Comparison of ENCODE assay signal across 1 mouse cellular context in the genomic region with DNA sequence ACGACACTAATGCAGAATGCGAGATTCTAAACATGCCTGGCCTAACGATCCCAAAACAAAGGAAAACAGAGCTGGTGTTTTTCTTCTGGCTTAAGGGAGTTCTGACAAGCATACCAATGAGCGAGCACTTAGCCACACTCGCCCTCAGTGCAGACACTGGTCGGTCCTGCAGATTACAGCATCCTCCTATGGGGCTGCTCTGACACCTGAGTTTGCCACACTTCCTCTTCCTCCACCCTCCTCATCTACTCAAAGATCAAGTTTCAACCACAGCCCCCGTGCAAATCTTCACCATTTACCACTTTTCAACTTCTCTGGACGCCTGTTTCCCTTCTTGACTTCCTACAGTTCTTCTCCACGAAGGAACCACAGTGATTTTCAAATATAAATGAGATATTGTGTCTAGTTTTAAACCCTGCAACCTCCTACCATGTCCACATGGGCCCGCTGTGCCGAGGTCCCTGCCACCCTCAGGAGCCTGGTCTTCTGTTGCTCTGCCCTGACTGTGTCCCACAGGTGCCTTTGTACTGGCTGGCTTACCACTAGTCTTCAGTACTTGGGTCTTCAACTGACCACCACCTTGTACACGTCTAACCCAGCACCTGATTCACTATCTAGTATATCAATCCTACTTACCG.
TF ChIP-seq lines count a peak whose summit lies in the region.

No protein-coding gene starts in this region.

TF ChIP-seq in CH12.LX, 34 proteins besides CTCF, POLR2A, EP300 and RAD21 (continued from another document):
- TF ChIP-seq SIN3A (IDR thresholded peaks at IDR 0.05; ENCODE audit: low read length) (peak; percentile 53; the same call in 1 of the 2 replicates), SMC3 (IDR thresholded peaks at IDR 0.05; ENCODE audit: low read depth, low read length) (peak; percentile 46), ETS1 (conservative IDR thresholded peaks at IDR 0.05; ENCODE audit: low read depth, low read length) (peak; percentile 53; the same call in 1 of the 2 replicates), UBTF (IDR thresholded peaks at IDR 0.05; ENCODE audit: low read depth, low read length) (no peak), HCFC1 (IDR thresholded peaks at IDR 0.05; ENCODE audit: low read depth, low read length) (0 out of 2 replicates have a peak, but pooled peaks have one; percentile 13), MAFK (IDR thresholded peaks at IDR 0.05; ENCODE audit: insufficient replicate concordance, low read length) (no peak), BHLHE40 (IDR thresholded peaks at IDR 0.05; ENCODE audit: low read depth, low read length) (peak; percentile 82), ZMIZ1 (IDR thresholded peaks at IDR 0.05; ENCODE audit: low read depth, low read length) (no peak), ELF1 (IDR thresholded peaks at IDR 0.05; ENCODE audit: low read depth, low read length) (peak; percentile 62)
